Mouse (Mus musculus) frontal cortex, adult 2 months (tissue): ENCODE measurements at regions not wholly inside any gene's neighbourhood (a gene's known extent, or its start where the extent isn't known, plus 50 kb on each side); places are given as distances from the start of the nearest gene placed in this dataset.

ENCODE experiments used
- DNase-seq, 2 experiments: peaks; one replicate each; pipeline ENCODE4 v3.0.0; 2022; ENCODE audit warnings: low spot score in 1 of 2; ENCODE audit errors: extremely low spot score in 1 of 2

GRCm38 (mm10) chr6:148719062-148719461 is 112.2 kb downstream of the Ipo8 start:
- no peak for DNase-seq

GRCm38 (mm10) chr6:148710406-148710805 is 120.9 kb downstream of the Ipo8 start:
- DNase-seq, result no peak

- no peak for DNase-seq
These were observed 122.9 kb downstream of the Ipo8 start for GRCm38 (mm10) chr6:148708389-148708788.

GRCm38 (mm10) chr6:148705711-148706110 is 125.6 kb downstream of the Ipo8 start:
- DNase-seq, result peak in 1 of 2 experiments; percentile 14

GRCm38 (mm10) chr6:148693329-148693728 is 137.9 kb downstream of the Ipo8 start:
- no peak for DNase-seq

GRCm38 (mm10) chr6:148687770-148688169 is 143.5 kb downstream of the Ipo8 start:
- DNase-seq, result peak; percentile 13 to 79

- DNase-seq, result no peak
These were observed 171.1 kb downstream of the Ipo8 start for GRCm38 (mm10) chr6:148660152-148660551.

- no peak for DNase-seq
These were observed 178.1 kb downstream of the Ipo8 start for GRCm38 (mm10) chr6:148653216-148653615.

GRCm38 (mm10) chr6:148652434-148652833 is 178.8 kb downstream of the Ipo8 start:
- DNase-seq, result no peak

GRCm38 (mm10) chr6:148647423-148648390 is 183.6 kb downstream of the Ipo8 start:
- DNase-seq, result no peak

- DNase-seq, result no peak
These were observed 190.7 kb downstream of the Ipo8 start for GRCm38 (mm10) chr6:148640595-148640994.

- no peak for DNase-seq
These were observed 190.0 kb upstream of the Tmtc1 start for GRCm38 (mm10) chr6:148634148-148634547.

- DNase-seq, result peak in 1 of 2 experiments; percentile 25
These were observed 183.0 kb upstream of the Tmtc1 start for GRCm38 (mm10) chr6:148627090-148627605.

- no peak for DNase-seq
These were observed 179.1 kb upstream of the Tmtc1 start for GRCm38 (mm10) chr6:148623119-148623770.

- DNase-seq, result no peak
These were observed 175.8 kb upstream of the Tmtc1 start for GRCm38 (mm10) chr6:148620034-148620433.

- no peak for DNase-seq
These were observed 171.7 kb upstream of the Tmtc1 start for GRCm38 (mm10) chr6:148615931-148616330.

- no peak for DNase-seq
These were observed 171.3 kb upstream of the Tmtc1 start for GRCm38 (mm10) chr6:148615442-148615841.

- DNase-seq, result no peak
These were observed 164.7 kb upstream of the Tmtc1 start for GRCm38 (mm10) chr6:148608881-148609280.

- DNase-seq, result no peak
These were observed 161.0 kb upstream of the Tmtc1 start for GRCm38 (mm10) chr6:148605226-148605625.

- DNase-seq, result no peak
These were observed 160.6 kb upstream of the Tmtc1 start for GRCm38 (mm10) chr6:148604790-148605189.

GRCm38 (mm10) chr6:148603878-148604277 is 159.7 kb upstream of the Tmtc1 start:
- DNase-seq, result no peak
